Mouse (Mus musculus) adrenal gland, postnatal 25 days (tissue): ENCODE data around the gene Rbbp5. TPM values are rescaled to one million over a fixed set of nuclear protein-coding genes. Genes with fewer than 3 reads are reported as not detected.

Source experiments
- DNase-seq: peaks from one replicate; pipeline ENCODE4 v3.0.0; 2021; ENCODE audit warnings: mixed read lengths
- total RNA-seq: library from RNA; stranded (reverse); gene quantifications from 2 replicates; pipeline ENCODE4 v1.2.3, GENCODE M21; 2021

The Rbbp5 gene
- total RNA-seq, 1 experiment from 2014 or later, result 42.1 TPM

- DNase-seq, result no peak
These were observed 64.8 kb downstream of the Rbbp5 start for GRCm38 (mm10) chr1:132541824-132542599.

- DNase-seq, result no peak
These were observed 65.7 kb downstream of the Rbbp5 start, which contains the start of gene Cntn2 for GRCm38 (mm10) chr1:132542762-132543306. Gene Cntn2 (minus strand): TSS chr1:132543256.

DNA sequence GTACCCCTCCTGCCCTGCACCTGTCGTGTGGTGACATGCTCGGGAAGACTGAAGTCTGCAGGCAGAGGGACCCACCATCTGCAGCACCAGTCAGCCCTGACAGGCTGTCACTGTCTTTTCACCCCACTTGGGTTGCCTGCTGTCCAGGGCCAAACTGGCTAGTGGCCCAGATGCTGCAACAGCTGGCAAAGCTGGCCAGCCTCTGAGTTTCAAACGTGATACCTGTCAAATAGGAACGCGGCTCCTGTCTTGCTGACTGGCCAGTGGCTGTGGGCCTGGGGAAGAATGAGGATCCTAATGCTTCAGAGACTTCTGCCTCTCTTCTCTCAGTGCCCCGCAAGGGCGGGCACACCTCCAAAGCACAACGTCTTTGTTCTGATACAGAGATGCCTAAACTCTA is 66.6 kb downstream of the Rbbp5 start:
- DNase-seq, result no peak

Other genes starting within 250 kb of the Rbbp5 start
- gene Gm10188, start 247.6 kb upstream of the Rbbp5 start, total RNA-seq, result not detected in 2 replicates
- 116 and 153 TPM in 2 replicates for gene Klhdc8a, start 178.7 kb upstream of the Rbbp5 start, total RNA-seq
- 2.4 and 4.8 TPM in 2 replicates for gene Nuak2, start 161.2 kb upstream of the Rbbp5 start, total RNA-seq
- 8.4 and 8.6 TPM in 2 replicates for gene Tmcc2, start 86.1 kb upstream of the Rbbp5 start, total RNA-seq
- gene Dstyk, start 59.8 kb upstream of the Rbbp5 start, total RNA-seq, result 20.7 and 26.8 TPM in 2 replicates
- gene Tmem81, start 28.9 kb downstream of the Rbbp5 start, total RNA-seq, result 3.9 and 5.3 TPM in 2 replicates
- gene Cntn2, start 65.9 kb downstream of the Rbbp5 start, total RNA-seq, result not detected in 2 replicates